Mouse (Mus musculus) adrenal gland, postnatal 0 days (tissue): ENCODE results near the gene Gpr61. TPM values are rescaled to one million over a fixed set of nuclear protein-coding genes. Genes with fewer than 3 reads are reported as not detected.

Experiments used
- polyA plus RNA-seq: library from polyadenylated mRNA; unstranded; fragments of >200 nt; fragmentation: Nextera tagmentation; extraction: Ambion mirVana; gene quantifications from 2 replicates; pipeline ENCODE4 v1.2.1, GENCODE M21; 2015

Gpr61 gene
- polyA plus RNA-seq, result 0.17 and 0.60 TPM in 2 replicates

GRCm38 (mm10) chr3:108154656-108155055 lies at the start of gene Gpr61:
Gene Gpr61 (minus strand): TSS chr3:108154882.

GRCm38 (mm10) chr3:108200329-108201323 lies 45.9 kb upstream of the Gpr61 start, which contains the start of gene Cyb561d1:
Gene Cyb561d1 (minus strand): TSS chr3:108201212.

GRCm38 (mm10) chr3:108186098-108187047 lies 31.7 kb upstream of the Gpr61 start, which contains the start of gene Amigo1:
Gene Amigo1 (plus strand): TSS chr3:108186335.

GRCm38 (mm10) chr3:108145534-108146445 lies 8.9 kb downstream of the Gpr61 start, which contains the start of gene Gnai3:
Gene Gnai3 (minus strand): TSS chr3:108146146.

Other genes with a start within 250 kb of the Gpr61 start
- gene Gstm7, start 223.1 kb downstream of the Gpr61 start, polyA plus RNA-seq, result 28.5 and 59.1 TPM in 2 replicates
- 19.9 and 35.0 TPM in 2 replicates for gene Gstm6, start 211.1 kb downstream of the Gpr61 start, polyA plus RNA-seq
- 0.62 and 0.68 TPM in 2 replicates for gene Gstm3, start 185.6 kb downstream of the Gpr61 start, polyA plus RNA-seq
- 126 and 199 TPM in 2 replicates for gene Gstm2, start 168.4 kb downstream of the Gpr61 start, polyA plus RNA-seq
- gene Gstm1, start 136.9 kb downstream of the Gpr61 start, polyA plus RNA-seq, result 165 and 212 TPM in 2 replicates
- gene Gstm4, start 110.0 kb downstream of the Gpr61 start, polyA plus RNA-seq, result 19.7 and 23.4 TPM in 2 replicates
- gene Ampd2, start 68.2 kb downstream of the Gpr61 start, polyA plus RNA-seq, result 27.7 and 44.6 TPM in 2 replicates
- gene Gnat2, start 62.1 kb downstream of the Gpr61 start, polyA plus RNA-seq, result 3.8 and 7.2 TPM in 2 replicates
- gene Gnai3, start 8.7 kb downstream of the Gpr61 start, polyA plus RNA-seq, result 101 and 133 TPM in 2 replicates
- 6.0 and 9.1 TPM in 2 replicates for gene Amigo1, start 31.5 kb upstream of the Gpr61 start, polyA plus RNA-seq
- 1.9 and 2.9 TPM in 2 replicates for gene Cyb561d1, start 46.3 kb upstream of the Gpr61 start, polyA plus RNA-seq
- gene Atxn7l2, start 56.1 kb upstream of the Gpr61 start, polyA plus RNA-seq, result 5.4 and 6.5 TPM in 2 replicates
- gene Sypl2, start 71.8 kb upstream of the Gpr61 start, polyA plus RNA-seq, result 0.24 and 0.91 TPM in 2 replicates
- gene Psma5, start 102.0 kb upstream of the Gpr61 start, polyA plus RNA-seq, result 278 and 286 TPM in 2 replicates
- 4.6 and 6.2 TPM in 2 replicates for gene Sort1, start 129.2 kb upstream of the Gpr61 start, polyA plus RNA-seq
- 0.13 TPM in 1 of 2 replicates, not detected in the other for gene Mybphl, start 210.0 kb upstream of the Gpr61 start, polyA plus RNA-seq
- gene Psrc1, start 229.0 kb upstream of the Gpr61 start, polyA plus RNA-seq, result 11.5 and 11.7 TPM in 2 replicates